Mouse (Mus musculus): ENCODE results near the gene Aldh1a7.

Gene Aldh1a7

DNA sequence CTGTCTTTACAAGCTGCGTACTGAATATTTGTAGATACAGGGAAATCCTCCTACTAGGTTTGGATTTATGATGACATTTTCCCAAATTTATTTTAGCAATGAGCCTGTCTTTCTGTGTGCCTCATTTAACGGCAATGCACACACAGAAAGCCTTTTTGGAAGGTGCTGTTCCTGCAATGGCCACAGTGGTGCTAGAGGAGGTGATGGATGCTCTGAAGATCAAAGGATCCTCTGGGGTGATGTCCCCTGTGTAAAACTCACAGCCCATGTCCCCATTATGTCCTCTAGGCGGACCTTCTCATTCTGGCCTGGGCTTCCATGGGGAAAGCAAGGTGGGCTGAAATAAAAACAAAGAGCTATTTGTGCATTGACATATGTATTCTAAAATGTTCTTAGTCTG lies 83.0 kb downstream of the Aldh1a7 start:
- DNase-seq (ENCODE audit: extremely low read depth, insufficient read length, low spot score): no peak

Data from 3134 (cell line).